Mouse (Mus musculus) thymus, adult 2 months (tissue): ENCODE data around the gene Hist1h2ab.

Experiments used
- CTCF ChIP-seq: fragments of 200-500 bp; IDR thresholded peaks from 2 replicates; pipeline ENCODE4 v1.5.1; 2012; ENCODE audit warnings: mild to moderate bottlenecking, control low read depth, low read length, moderate library complexity, borderline replicate concordance; ENCODE audit not compliant: control insufficient read depth, poor library complexity, insufficient read depth; ENCODE audit errors: extremely low read depth
- POLR2A ChIP-seq: fragments of 200-500 bp; IDR thresholded peaks from 2 replicates; pipeline ENCODE4 v1.6.1; 2012; ENCODE audit warnings: mild to moderate bottlenecking, low read length, control low read depth, moderate library complexity; ENCODE audit not compliant: control insufficient read depth, poor library complexity, insufficient read depth; ENCODE audit errors: extremely low read depth

DNA sequence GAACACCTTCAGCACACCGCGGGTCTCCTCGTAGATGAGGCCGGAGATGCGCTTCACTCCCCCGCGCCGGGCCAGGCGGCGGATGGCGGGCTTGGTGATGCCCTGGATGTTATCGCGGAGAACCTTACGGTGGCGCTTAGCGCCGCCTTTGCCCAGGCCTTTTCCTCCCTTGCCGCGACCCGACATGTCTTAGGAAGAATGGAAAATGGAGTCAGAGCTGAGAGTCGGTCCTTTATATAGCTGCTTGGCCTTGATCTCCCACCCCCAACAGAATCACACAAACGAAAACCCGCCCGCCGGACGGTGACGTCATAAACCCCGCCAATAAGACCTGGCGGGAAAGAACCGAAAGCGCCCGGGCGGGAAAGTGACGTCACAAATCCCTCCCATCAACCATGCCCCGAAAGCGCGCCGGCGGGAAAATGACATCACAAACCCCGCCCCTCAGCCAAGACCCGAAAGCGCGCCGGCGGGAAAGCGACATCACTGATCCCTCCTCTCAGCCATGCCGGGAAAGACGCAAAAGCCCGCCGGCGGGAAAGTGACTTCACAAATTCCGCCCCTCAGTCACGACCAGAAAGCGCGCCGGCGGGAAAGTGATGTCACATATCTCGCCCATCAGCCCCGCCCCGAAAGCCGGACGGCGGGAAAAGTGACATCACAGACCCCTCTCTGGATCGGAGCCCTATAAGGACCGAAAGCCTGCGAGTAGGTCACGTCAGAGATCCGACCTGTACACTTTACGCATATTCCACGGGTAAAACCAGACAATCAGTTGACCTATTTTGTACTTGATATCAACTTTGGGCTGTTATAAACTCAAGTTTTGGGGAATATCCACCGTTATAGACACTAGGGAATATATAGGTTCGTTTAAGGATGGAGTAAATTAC is 10.3 kb downstream of the Hist1h2ab start, which contains the start of gene Hist1h4a:
- TF ChIP-seq POLR2A: peak; percentile 72
- TF ChIP-seq CTCF: no peak
